Mouse (Mus musculus) myocyte (in vitro differentiated cells): Measurements from ENCODE around the gene Gm20388.

Source experiments
- POLR2A ChIP-seq: IDR thresholded peaks from one replicate; pipeline ENCODE4 v1.6.1; 2011; ENCODE audit warnings: low read depth, mild to moderate bottlenecking, control low read depth, moderate library complexity; ENCODE audit not compliant: insufficient read length
- TCF12 ChIP-seq: IDR thresholded peaks from one replicate; pipeline ENCODE4 v1.6.1; 2011; ENCODE audit warnings: mild to moderate bottlenecking, control low read depth; ENCODE audit not compliant: poor library complexity, insufficient read depth, severe bottlenecking

DNA sequence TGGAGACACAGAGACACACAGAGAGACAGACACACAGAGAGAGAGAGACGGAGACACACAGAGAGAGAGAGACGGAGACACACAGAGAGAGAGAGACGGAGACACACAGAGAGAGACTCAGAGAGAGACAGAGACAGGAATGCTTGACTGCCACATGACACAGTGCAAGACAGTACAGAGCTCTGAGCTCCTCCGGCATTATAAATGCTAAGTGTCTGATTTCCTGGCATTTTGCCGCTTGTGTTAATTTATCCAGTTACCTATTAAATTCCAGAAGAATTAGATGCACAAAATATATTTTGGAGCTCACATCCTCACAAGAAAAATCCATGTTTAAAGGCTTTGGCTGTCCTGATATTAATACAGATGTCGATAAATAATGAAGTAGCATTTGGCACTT lies 4274.4 kb downstream of the Gm20388 start:
- TF ChIP-seq TCF12 (no peak), POLR2A (no peak)
